Mouse (Mus musculus) cerebellum, postnatal 36 days (tissue): Measurements from ENCODE around the gene Cmtm4.
A peak's percentile ranks its signal among the peaks of the same experiment; 100 is the strongest.

Source experiments
- DNase-seq, 2 experiments: peaks; one replicate each; pipeline ENCODE4 v3.0.0; 2021 to 2022; ENCODE audit warnings: mixed read lengths in 2 of 2

Cmtm4 gene

GRCm38 (mm10) chr8:104395703-104396357 is at the start of gene Cmtm4:
TSS of gene Cmtm4 (minus strand) at chr8:104395807.
- DNase-seq, result peak; percentile 56 to 68

GRCm38 (mm10) chr8:104445248-104445647 is 49.6 kb upstream of the Cmtm4 start:
- no peak for DNase-seq

- no peak for DNase-seq
Observed at GRCm38 (mm10) chr8:104443125-104443679, 47.6 kb upstream of the Cmtm4 start.

GRCm38 (mm10) chr8:104442299-104443124 is 46.9 kb upstream of the Cmtm4 start, which contains the start of gene Dync1li2:
TSS of gene Dync1li2 (minus strand) at chr8:104443047.
- DNase-seq, result peak; percentile 94

- no peak for DNase-seq
Observed at GRCm38 (mm10) chr8:104441613-104442012, 46.0 kb upstream of the Cmtm4 start.

GRCm38 (mm10) chr8:104439461-104439860 is 43.9 kb upstream of the Cmtm4 start:
- DNase-seq, result no peak

GRCm38 (mm10) chr8:104437494-104438135 is 42.0 kb upstream of the Cmtm4 start:
- no peak for DNase-seq

- no peak for DNase-seq
Observed at GRCm38 (mm10) chr8:104436591-104436990, 41.0 kb upstream of the Cmtm4 start.

- peak; percentile 100 for DNase-seq
Observed at GRCm38 (mm10) chr8:104436038-104436437, 40.4 kb upstream of the Cmtm4 start.

GRCm38 (mm10) chr8:104434826-104435354 is 39.3 kb upstream of the Cmtm4 start:
- DNase-seq, result peak; percentile 34 to 45

GRCm38 (mm10) chr8:104434275-104434674 is 38.7 kb upstream of the Cmtm4 start:
- DNase-seq, result peak; percentile 49 to 53

- DNase-seq, result no peak
Observed at GRCm38 (mm10) chr8:104433191-104433842, 37.7 kb upstream of the Cmtm4 start.

- DNase-seq, result no peak
Observed at GRCm38 (mm10) chr8:104432656-104433055, 37.0 kb upstream of the Cmtm4 start.

- DNase-seq, result no peak
Observed at GRCm38 (mm10) chr8:104430230-104430629, 34.6 kb upstream of the Cmtm4 start.

GRCm38 (mm10) chr8:104427703-104428102 is 32.1 kb upstream of the Cmtm4 start:
- DNase-seq, result no peak

- DNase-seq, result no peak
Observed at GRCm38 (mm10) chr8:104422313-104422712, 26.7 kb upstream of the Cmtm4 start.

- DNase-seq, result no peak
Observed at GRCm38 (mm10) chr8:104416022-104416421, 20.4 kb upstream of the Cmtm4 start.

GRCm38 (mm10) chr8:104414204-104414603 is 18.6 kb upstream of the Cmtm4 start:
- DNase-seq, result no peak

- no peak for DNase-seq
Observed at GRCm38 (mm10) chr8:104413770-104414169, 18.2 kb upstream of the Cmtm4 start.

GRCm38 (mm10) chr8:104412805-104413532 is 17.4 kb upstream of the Cmtm4 start:
- no peak for DNase-seq

GRCm38 (mm10) chr8:104411972-104412371 is 16.4 kb upstream of the Cmtm4 start:
- no peak for DNase-seq

- DNase-seq, result no peak
Observed at GRCm38 (mm10) chr8:104411468-104411867, 15.9 kb upstream of the Cmtm4 start.
